Comparison of ENCODE assay signal across 8 mouse cellular contexts in genomic region chr5:34336097-34336774, GRCm38 (mm10). TPM values are rescaled to one million over a fixed set of nuclear protein-coding genes. Genes with fewer than 3 reads are reported as not detected.
DNase-seq lines count a peak whose midpoint lies in the region; ATAC-seq lines count a peak whose summit lies in the region.

Gene Rnf4, plus strand, starts transcription at chr5:34336289.

- peak; percentile 99 for DNase-seq in adipocyte (ENCODE audit: low spot score)
- DNase-seq in embryo, embryonic 10 days (ENCODE audit: low spot score) = peak; percentile 99
- peak; percentile 96 for DNase-seq in gastrocnemius, postnatal 10 days
- DNase-seq in induced T-regulatory cell, adult 2 months (ENCODE audit: low read depth) = peak; percentile 99
- DNase-seq in left cerebral cortex, adult 9 months (ENCODE audit: low spot score in 2 of 2) = peak; percentile 96 to 98
- DNase-seq in right cerebral cortex, postnatal 14 days = peak; percentile 98
- DNase-seq in urinary bladder, postnatal 36 days (ENCODE audit: low spot score in 2 of 2) = peak; percentile 97 to 98

- peak; percentile 88 for ATAC-seq in megakaryocyte progenitor cell, adult 5-6 weeks (replicated peaks; ENCODE audit: poor library complexity)

RNA-seq across cellular contexts. Expression of gene Rnf4, which starts in this region (rescaled TPM):
- 10 to 100 TPM; 38.8 to 42.8 TPM for total RNA-seq in gastrocnemius, postnatal 10 days (2021)
- total RNA-seq in megakaryocyte progenitor cell, adult 5-6 weeks (2015) = 143 and 145 TPM in 2 replicates
- total RNA-seq in megakaryocyte progenitor cell, adult 5-6 weeks (2017) = 107 and 120 TPM in 2 replicates

Comparison
In these comparisons a context has a peak if more than half of its experiments do, and no peak if none do; other contexts are left out.
1. Peak in every context shown above with its lines: DNase-seq and ATAC-seq.